Mouse (Mus musculus) testis, adult 2 months (tissue): Measurements from ENCODE around the gene Foxn1.

Experiments used
- CTCF ChIP-seq: fragments of 200-500 bp; IDR thresholded peaks from 2 replicates; pipeline ENCODE4 v1.5.1; 2012; ENCODE audit warnings: low read depth, mild to moderate bottlenecking, inconsistent platforms, low read length, moderate library complexity; ENCODE audit not compliant: control insufficient read depth, insufficient read depth, insufficient replicate concordance
- POLR2A ChIP-seq: fragments of 200-500 bp; IDR thresholded peaks from 2 replicates; pipeline ENCODE4 v1.6.1; 2012; ENCODE audit warnings: low read depth, mild to moderate bottlenecking, inconsistent platforms, low read length, moderate library complexity; ENCODE audit not compliant: control insufficient read depth

GRCm38 (mm10) chr11:78382701-78383100 lies 3.7 kb downstream of the Foxn1 start:
- TF ChIP-seq CTCF: no peak
- no peak for TF ChIP-seq POLR2A
